Mouse (Mus musculus): ENCODE measurements at regions not wholly inside any gene's neighbourhood (a gene's known extent, or its start where the extent isn't known, plus 50 kb on each side); places are given as distances from the start of the nearest gene placed in this dataset.

- TF ChIP-seq CTCF (conservative IDR thresholded peaks at IDR 0.05; ENCODE audit: insufficient read depth, insufficient read length, low read depth, low read length) (no peak), POLR2A (IDR thresholded peaks at IDR 0.05; ENCODE audit: low read depth, low read length) (no peak)
Observed at GRCm38 (mm10) chr9:43512806-43513205, 202.2 kb downstream of the Trim29 start.

Data from kidney, adult 2 months (tissue).